Mouse (Mus musculus) intestine, postnatal 0 days (tissue): ENCODE measurements at regions not wholly inside any gene's neighbourhood (a gene's known extent, or its start where the extent isn't known, plus 50 kb on each side); places are given as distances from the start of the nearest gene placed in this dataset.

Experiments used
- ATAC-seq: fragments of 200-750 bp; cut with Nextera tagmentation; 2 replicates; pipeline ENCODE4 v1.8.0; 2017; ENCODE audit warnings: mild to moderate bottlenecking, moderate TSS enrichment, moderate library complexity
- H3K27ac ChIP-seq: fragments of 300-500 bp; sonication (generic); 2 replicates; pipeline ENCODE4 v1.5.1; 2014; ENCODE audit warnings: mild to moderate bottlenecking, low read depth, low read length, moderate library complexity
- H3K27me3 ChIP-seq: fragments of 300-500 bp; sonication (generic); replicated peaks from 2 replicates; pipeline ENCODE4 v1.6.1; 2014; ENCODE audit warnings: low read length, mixed read lengths; ENCODE audit not compliant: control insufficient read depth, insufficient read depth
- H3K36me3 ChIP-seq: fragments of 300-500 bp; sonication (generic); 2 replicates; pipeline ENCODE4 v1.6.1; 2014; ENCODE audit warnings: mild to moderate bottlenecking, moderate library complexity; ENCODE audit not compliant: control insufficient read depth, insufficient read depth
- H3K4me1 ChIP-seq: fragments of 300-500 bp; sonication (generic); replicated peaks from 2 replicates; pipeline ENCODE4 v1.6.1; 2014; ENCODE audit warnings: antibody characterized with exemption, low read length, mixed read lengths; ENCODE audit not compliant: control insufficient read depth, insufficient read depth
- H3K4me2 ChIP-seq: fragments of 300-500 bp; sonication (generic); replicated peaks from 2 replicates; pipeline ENCODE4 v1.6.1; 2014; ENCODE audit warnings: low read depth, mild to moderate bottlenecking, moderate library complexity
- H3K4me3 ChIP-seq: fragments of 300-500 bp; sonication (generic); 2 replicates; pipeline ENCODE4 v1.5.1; 2014; ENCODE audit warnings: low read depth, low read length
- H3K9ac ChIP-seq: fragments of 300-500 bp; sonication (generic); 2 replicates; pipeline ENCODE4 v1.6.1; 2014; ENCODE audit warnings: mild to moderate bottlenecking, low read depth, low read length
- H3K9me3 ChIP-seq: fragments of 300-500 bp; sonication (generic); 2 replicates; pipeline ENCODE4 v1.6.1; 2016; ENCODE audit warnings: mixed run types; ENCODE audit not compliant: control insufficient read depth
- CTCF ChIP-seq: sonication (generic); IDR thresholded peaks from 2 replicates; pipeline ENCODE4 v1.5.1; 2016; ENCODE audit warnings: low read depth, mild to moderate bottlenecking, control low read depth, antibody characterized with exemption, moderate library complexity
- WGBS: fragments of 180-500 bp; shearing (Covaris S2); extraction: QIAGEN DNeasy Blood & Tissue Kit; methylation state at CpG from one replicate; pipeline ENCODE4 v1.1.7; 2014; 5-methylcytosine and 5-hydroxymethylcytosine counted together

- Histone ChIP-seq H3K4me3 (no peak overlapping the region), H3K9me3 (no peaks in the 10 kb centered on the region), H3K36me3 (no peaks in the 10 kb centered on the region), H3K27me3 (no peaks in the 10 kb centered on the region), H3K4me1 (no peaks in the 10 kb centered on the region), H3K27ac (no peak overlapping the region), H3K9ac (no peak overlapping the region), H3K4me2 (no peak overlapping the region)
- TF ChIP-seq CTCF, result no peak
- ATAC-seq, result no peak
- WGBS, result 80% methylated on average over 5 of the region's 5 CpGs
Observed at GRCm38 (mm10) chr3:103408724-103409123, 129.6 kb downstream of the Trim33 start.

- no peaks in the 10 kb centered on the region for H3K4me1 ChIP-seq
- no peak overlapping the region for H3K27ac ChIP-seq
- H3K4me3 ChIP-seq, result no peak overlapping the region
- H3K9me3 ChIP-seq, result no peaks in the 10 kb centered on the region
- H3K9ac ChIP-seq, result no peak overlapping the region
- ATAC-seq, result no peak
- no peaks in the 10 kb centered on the region for H3K36me3 ChIP-seq
- 70% methylated on average over 2 of the region's 2 CpGs for WGBS
- H3K4me2 ChIP-seq, result no peak overlapping the region
- no peaks in the 10 kb centered on the region for H3K27me3 ChIP-seq
- no peak for TF ChIP-seq CTCF
Observed at GRCm38 (mm10) chr3:103412247-103412646, 133.2 kb downstream of the Trim33 start.

- Histone ChIP-seq H3K4me3 (no peak overlapping the region), H3K36me3 (no peaks in the 10 kb centered on the region), H3K27me3 (no peaks in the 10 kb centered on the region), H3K9me3 (no peaks in the 10 kb centered on the region), H3K4me1 (no peaks in the 10 kb centered on the region; the same call in 1 of the 2 replicates), H3K27ac (no peak overlapping the region), H3K4me2 (no peak overlapping the region), H3K9ac (no peak overlapping the region)
- ATAC-seq, result no peak
- no peak for TF ChIP-seq CTCF
- 80% methylated on average over 8 of the region's 8 CpGs for WGBS
Observed at GRCm38 (mm10) chr3:103415051-103415695, 136.1 kb downstream of the Trim33 start.

- Histone ChIP-seq H3K27me3 (no peaks in the 10 kb centered on the region), H3K4me3 (no peak overlapping the region), H3K9me3 (no peaks in the 10 kb centered on the region), H3K36me3 (no peaks in the 10 kb centered on the region), H3K27ac (no peak overlapping the region), H3K4me2 (no peak overlapping the region), H3K4me1 (no peaks in the 10 kb centered on the region; the same call in 1 of the 2 replicates), H3K9ac (no peak overlapping the region)
- TF ChIP-seq CTCF, result no peak
- WGBS, result 17% methylated on average over 2 of the region's 2 CpGs
- ATAC-seq, result no peak
Observed at GRCm38 (mm10) chr3:103416296-103416695, 137.2 kb downstream of the Trim33 start.

GRCm38 (mm10) chr3:103417781-103418180 lies 138.7 kb downstream of the Trim33 start:
- no peak for ATAC-seq
- 93% methylated on average over 4 of the region's 4 CpGs for WGBS
- Histone ChIP-seq H3K27ac (no peak overlapping the region), H3K9ac (no peak overlapping the region), H3K4me2 (no peak overlapping the region), H3K27me3 (no peaks in the 10 kb centered on the region), H3K4me3 (no peak overlapping the region), H3K9me3 (no peaks in the 10 kb centered on the region), H3K4me1 (no peaks in the 10 kb centered on the region; the same call in 1 of the 2 replicates), H3K36me3 (no peaks in the 10 kb centered on the region)
- no peak for TF ChIP-seq CTCF

GRCm38 (mm10) chr3:103419761-103420620 lies 140.9 kb downstream of the Trim33 start:
- WGBS, result 25% methylated on average over 4 of the region's 4 CpGs
- no peaks in the 10 kb centered on the region for H3K27me3 ChIP-seq
- H3K27ac ChIP-seq, result no peak overlapping the region
- H3K4me3 ChIP-seq, result no peak overlapping the region
- H3K9ac ChIP-seq, result no peak overlapping the region
- H3K4me1 ChIP-seq, result no peaks in the 10 kb centered on the region; the same call in 1 of the 2 replicates
- H3K36me3 ChIP-seq, result no peaks in the 10 kb centered on the region
- ATAC-seq, result peak; percentile 13; the same call in 1 of the 2 replicates
- no peak overlapping the region for H3K4me2 ChIP-seq
- H3K9me3 ChIP-seq, result no peaks in the 10 kb centered on the region
- TF ChIP-seq CTCF, result peak; percentile 59
